ENCODE assay signal across 9 mouse cellular contexts in the genomic region with DNA sequence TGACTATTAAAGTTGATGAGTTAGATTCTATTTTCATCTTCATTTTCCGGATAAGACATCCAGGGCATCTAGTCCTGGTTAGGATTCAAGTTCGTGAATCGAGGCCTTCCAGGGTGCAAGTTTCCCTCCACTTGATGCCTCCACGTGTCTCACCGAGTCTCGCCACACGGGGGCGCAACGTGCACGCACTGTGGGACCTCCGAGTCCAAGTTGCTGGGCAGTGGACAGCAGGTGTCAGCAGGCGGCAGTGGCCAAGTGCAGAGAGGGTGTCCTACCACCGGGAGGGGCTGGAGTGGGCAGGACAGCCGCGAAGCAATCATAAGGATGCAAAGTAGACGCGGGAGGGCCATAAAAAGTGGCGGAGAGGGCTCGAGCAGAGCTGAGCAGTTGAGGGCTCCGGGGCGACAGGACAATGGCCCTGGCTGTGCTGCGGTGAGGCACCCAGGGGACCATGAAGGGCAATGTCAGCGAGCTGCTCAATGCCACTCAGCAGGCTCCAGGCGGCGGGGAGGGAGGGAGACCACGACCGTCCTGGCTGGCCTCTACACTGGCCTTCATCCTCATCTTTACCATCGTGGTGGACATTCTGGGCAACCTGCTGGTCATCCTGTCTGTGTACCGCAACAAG. TPM values are rescaled to one million over a fixed set of nuclear protein-coding genes. Genes with fewer than 3 reads are reported as not detected.
DNase-seq lines count a peak whose midpoint lies in the region; ATAC-seq and TF ChIP-seq lines count a peak whose summit lies in the region.
"Had no signal": no experiment of that assay in that cellular context is flagged by ENCODE, and none has a peak within 500 bp of the region (broad histone marks: within the 10 kb centered on the region; RNA-seq: fewer than 3 reads in every experiment).

A gene (plus strand): TSS at position 379 of the 628 bp plus-strand sequence.

- H3K4me2 ChIP-seq in liver, postnatal 0 days (ENCODE audit: low read depth, low read length): peak within 1 kb of the TSS; percentile 57

- 12% methylated on average over 28 of the region's 29 CpGs for WGBS in liver, postnatal 0 days (ENCODE audit: insufficient replicate concordance)
- whole genome bisulfite sequencing in olfactory bulb, adult 2 months: 6% methylated on average over 29 of the region's 29 CpGs

- H3K27ac ChIP-seq in layer of hippocampus, adult 2 months: no peak within 1 kb of the TSS
- H3K27ac ChIP-seq in liver, postnatal 0 days (ENCODE audit: low read depth): no peak within 1 kb of the TSS
- H3K27ac ChIP-seq in olfactory bulb, adult 2 months (ENCODE audit: insufficient read depth, low read depth, low read length): no peak within 1 kb of the TSS

- no peaks in the 10 kb centered on the region for H3K27me3 ChIP-seq in liver, postnatal 0 days (ENCODE audit: insufficient read depth, low read length)

- no peak for TF ChIP-seq EP300 in liver, postnatal 0 days (IDR thresholded peaks at IDR 0.05; ENCODE audit: low read depth)

- no peak within 1 kb of the TSS for H3K9ac ChIP-seq in liver, postnatal 0 days (replicated peaks)

- no peak for TF ChIP-seq POLR2A in olfactory bulb, adult 2 months (IDR thresholded peaks at IDR 0.05; ENCODE audit: insufficient read depth, low read depth, low read length)

- no peaks in the 10 kb centered on the region for H3K4me1 ChIP-seq in liver, postnatal 0 days (ENCODE audit: insufficient read depth)
- H3K4me1 ChIP-seq in olfactory bulb, adult 2 months (ENCODE audit: control insufficient read depth, insufficient read depth, low read length): no peaks in the 10 kb centered on the region

- H3K4me3 ChIP-seq in layer of hippocampus, adult 2 months: peak within 1 kb of the TSS; percentile 49
- no peak within 1 kb of the TSS for H3K4me3 ChIP-seq in liver, postnatal 0 days (ENCODE audit: low read depth, low read length)
- peak within 1 kb of the TSS; percentile 31 for H3K4me3 ChIP-seq in olfactory bulb, adult 2 months (ENCODE audit: insufficient read depth, low read depth, low read length)
- H3K4me3 ChIP-seq: erythroblast, embryonic 14.5 days had no signal

- H3K36me3 ChIP-seq in liver, postnatal 0 days (replicated peaks; ENCODE audit: insufficient read depth, low read length): no peaks in the 10 kb centered on the region

- no peaks in the 10 kb centered on the region for H3K9me3 ChIP-seq in liver, postnatal 0 days (ENCODE audit: low read length)

- peak; percentile 85 to 86 for ATAC-seq in hematopoietic stem cell, adult 5-6 weeks (replicated peaks in 1 of 2; ENCODE audit: insufficient read depth in 1 of 2, low FRiP score in 2 of 2, low TSS enrichment in 1 of 2, low read depth in 1 of 2, poor library complexity in 2 of 2, severe bottlenecking in 2 of 2)
- peak; percentile 89 for ATAC-seq in liver, postnatal 0 days

- TF ChIP-seq CTCF in layer of hippocampus, adult 2 months (conservative IDR thresholded peaks at IDR 0.05): peak; percentile 99
- TF ChIP-seq CTCF in liver, postnatal 0 days (IDR thresholded peaks at IDR 0.05; ENCODE audit: low read depth): peak; percentile 98
- TF ChIP-seq CTCF in olfactory bulb, adult 2 months (IDR thresholded peaks at IDR 0.05; ENCODE audit: insufficient read depth, low read depth, low read length): peak; percentile 96

- DNase-seq in NIH3T3 (ENCODE audit: low read depth): peak; percentile 90
- DNase-seq in cerebellum, adult 9-10 months: peak; percentile 87
- DNase-seq in frontal cortex, adult 2 months (ENCODE audit: extremely low spot score in 1 of 2, low spot score in 1 of 2): peak; percentile 55 to 96
- DNase-seq in layer of hippocampus, adult 2 months (ENCODE audit: low spot score in 2 of 2): peak; percentile 83 to 95
- peak; percentile 88 for DNase-seq in liver, postnatal 0 days
- peak; percentile 60 to 93 for DNase-seq in urinary bladder, adult 18-20 months (ENCODE audit: low spot score in 2 of 2)

RNA-seq across cellular contexts. Expression of the gene that starts here (rescaled TPM):
- not detected in 2 replicates for polyA plus RNA-seq in frontal cortex, adult 2 months (2012; rRNA removed)
- not detected in 2 replicates for total RNA-seq in hematopoietic stem cell, adult 5-6 weeks (2017)
- total RNA-seq in layer of hippocampus, adult 2 months (2021): not detected
- 0.13 and 0.16 TPM in 2 replicates for polyA plus RNA-seq in liver, postnatal 0 days (2015; fragmentation: Nextera tagmentation; extraction: Ambion mirVana)
- polyA plus RNA-seq in olfactory bulb, adult 2 months (2012; ENCODE audit: insufficient read depth, insufficient read length, low replicate concordance, missing spikeins): not detected in 2 replicates
- polyA plus RNA-seq: erythroblast, embryonic 14.5 days had no signal

Comparison
In these comparisons a context has a peak if more than half of its experiments do, and no peak if none do; other contexts are left out.
1. Peak in DNase-seq in frontal cortex, adult 2 months; RNA of the gene not detected or under 1 TPM.
2. Peak in ATAC-seq in hematopoietic stem cell, adult 5-6 weeks; RNA of the gene not detected or under 1 TPM.
3. Peak in DNase-seq and H3K4me3 ChIP-seq in layer of hippocampus, adult 2 months; RNA of the gene not detected or under 1 TPM.
4. Peak in DNase-seq, ATAC-seq and H3K4me2 ChIP-seq in liver, postnatal 0 days; RNA of the gene not detected or under 1 TPM.